Mouse (Mus musculus) cortical plate, adult 2 months (tissue): ENCODE data around the gene Rnps1. TPM values are rescaled to one million over a fixed set of nuclear protein-coding genes. Genes with fewer than 3 reads are reported as not detected.
"Not testable (repeated sequence)": the region's sequence is repeated elsewhere in the genome, so short reads cannot be mapped to it uniquely, and the experiment has no call there.

Experiments used
- H3K27ac ChIP-seq: fragments of 200-500 bp; 2 replicates; pipeline ENCODE4 v1.5.1; 2012; ENCODE audit warnings: low read length, control low read depth, inconsistent platforms; ENCODE audit not compliant: insufficient read depth
- H3K4me1 ChIP-seq: fragments of 200-500 bp; 2 replicates; pipeline ENCODE4 v1.6.1; 2011; ENCODE audit warnings: low read length; ENCODE audit not compliant: control insufficient read depth, insufficient read depth
- H3K4me3 ChIP-seq: fragments of 200-500 bp; 2 replicates; pipeline ENCODE4 v1.5.1; 2011; ENCODE audit warnings: mild to moderate bottlenecking, low read length, control low read depth; ENCODE audit not compliant: insufficient read depth
- CTCF ChIP-seq: fragments of 200-500 bp; IDR thresholded peaks from 2 replicates; pipeline ENCODE4 v1.5.1; 2011; ENCODE audit warnings: mild to moderate bottlenecking, control low read depth, low read length; ENCODE audit not compliant: insufficient read depth; ENCODE audit errors: extremely low read depth
- POLR2A ChIP-seq: fragments of 200-500 bp; IDR thresholded peaks from 2 replicates; pipeline ENCODE4 v1.6.1; 2011; ENCODE audit warnings: mild to moderate bottlenecking, low read length, control low read depth; ENCODE audit not compliant: insufficient read depth; ENCODE audit errors: extremely low read depth
- polyA plus RNA-seq: library from polyadenylated mRNA; depleted of rRNA; stranded (reverse); fragments of >200 nt; gene quantifications from 2 replicates; pipeline ENCODE4 v1.2.3, GENCODE M21; 2012

Gene Rnps1
- polyA plus RNA-seq, 1 experiment: 264 TPM

GRCm38 (mm10) chr17:24449507-24449906, 35.1 kb downstream of the Rnps1 start:
- TF ChIP-seq POLR2A (no peak), CTCF (no peak)

DNA sequence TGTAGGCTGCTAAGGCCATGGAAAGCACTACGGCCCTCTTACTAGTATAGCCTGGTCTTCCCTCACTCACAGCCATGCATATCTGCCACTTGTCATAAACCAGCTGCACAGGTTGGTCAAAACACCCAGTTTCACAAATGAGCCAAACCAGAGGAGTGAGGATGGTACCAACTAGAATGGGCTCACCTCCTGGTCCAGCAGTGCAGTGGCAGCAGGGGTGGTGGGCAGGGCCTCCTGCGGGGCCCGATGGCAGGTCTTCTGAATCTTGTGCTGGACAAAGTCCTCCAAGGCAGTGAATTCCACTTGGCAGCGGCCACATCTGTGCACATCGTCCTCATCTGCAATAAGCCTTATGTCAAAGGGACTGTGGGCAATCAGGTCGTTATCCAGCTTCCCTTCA, 36.9 kb downstream of the Rnps1 start:
- H3K4me1 ChIP-seq: no peaks in the 10 kb centered on the region; the same call in 1 of the 2 replicates
- TF ChIP-seq CTCF: no peak
- no peak for TF ChIP-seq POLR2A
- H3K4me3 ChIP-seq: no peak overlapping the region
- H3K27ac ChIP-seq: no peak overlapping the region

More at GRCm38 (mm10) chr17:24449507-24449906, 35.1 kb downstream of the Rnps1 start:
- H3K4me3 ChIP-seq: no peak overlapping the region
- no peak overlapping the region for H3K27ac ChIP-seq
- H3K4me1 ChIP-seq: no peaks in the 10 kb centered on the region; the same call in 1 of the 2 replicates

DNA sequence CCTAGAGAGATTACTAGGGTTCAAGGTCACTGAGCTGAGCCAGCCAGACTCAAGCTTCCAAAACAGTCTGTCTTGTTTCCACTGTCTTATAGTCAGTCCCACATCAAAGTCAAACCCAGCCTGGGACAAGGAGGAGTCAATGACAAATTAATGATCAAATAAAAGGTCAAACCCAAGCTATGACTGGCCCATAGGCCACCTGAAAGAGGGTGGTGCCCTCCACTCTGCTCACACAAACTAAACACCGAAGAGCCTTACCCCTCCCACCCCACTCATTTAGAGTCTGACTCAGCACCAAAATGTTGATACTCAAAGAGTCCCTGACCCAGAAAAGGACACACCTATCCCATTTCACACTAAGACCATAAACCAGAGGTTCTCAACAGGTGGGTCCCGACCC, 39.0 kb downstream of the Rnps1 start:
- TF ChIP-seq POLR2A (no peak), CTCF (no peak)
- Histone ChIP-seq H3K4me1 (no peaks in the 10 kb centered on the region; the same call in 1 of the 2 replicates), H3K27ac (no peak overlapping the region), H3K4me3 (no peak overlapping the region)

DNA sequence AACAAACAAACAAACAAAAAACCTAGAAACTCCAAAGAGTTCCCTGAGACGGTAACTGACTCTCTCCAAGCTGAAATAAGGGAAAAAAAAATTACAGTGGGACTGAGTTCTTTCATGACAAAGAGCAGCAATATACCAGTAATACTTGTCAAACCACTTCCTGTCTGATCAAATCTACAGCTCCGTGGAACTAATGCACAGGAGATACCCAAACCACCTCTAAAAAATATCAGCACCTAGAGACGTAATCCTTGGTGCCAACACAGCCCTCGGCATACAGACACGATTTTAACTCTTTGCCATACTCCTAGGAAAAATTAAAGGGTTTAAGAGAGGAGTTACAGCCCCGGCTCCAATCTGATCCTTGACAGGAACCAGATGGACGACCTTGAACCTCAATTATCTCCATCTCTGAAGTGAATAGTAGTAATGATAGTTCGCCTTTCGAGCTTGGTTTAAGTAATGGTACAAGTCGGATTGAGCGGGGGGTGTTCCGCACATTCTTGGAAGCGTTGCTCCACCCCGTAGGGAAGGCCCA, 39.9 kb downstream of the Rnps1 start:
- no peaks in the 10 kb centered on the region; the same call in 1 of the 2 replicates for H3K4me1 ChIP-seq
- no peak overlapping the region for H3K27ac ChIP-seq
- TF ChIP-seq POLR2A: no peak
- TF ChIP-seq CTCF: no peak
- H3K4me3 ChIP-seq: peak overlapping the region; percentile 61

- no peaks in the 10 kb centered on the region; the same call in 1 of the 2 replicates for H3K4me1 ChIP-seq
- peak overlapping the region; percentile 61 for H3K27ac ChIP-seq
- peak overlapping the region; percentile 61 for H3K4me3 ChIP-seq
- TF ChIP-seq POLR2A (peak; percentile 88; the same call in 1 of the 2 replicates), CTCF (no peak)
These were observed 40.6 kb downstream of the Rnps1 start for GRCm38 (mm10) chr17:24454756-24455522.

- H3K4me3 ChIP-seq: not testable (repeated sequence)
These were observed 41.3 kb downstream of the Rnps1 start for GRCm38 (mm10) chr17:24455523-24456206.

GRCm38 (mm10) chr17:24461580-24461979, 47.2 kb downstream of the Rnps1 start:
- Histone ChIP-seq H3K27ac (no peak overlapping the region), H3K4me1 (no peaks in the 10 kb centered on the region), H3K4me3 (no peak overlapping the region)
- TF ChIP-seq POLR2A (no peak), CTCF (peak; percentile 33; the same call in 1 of the 2 replicates)

More at GRCm38 (mm10) chr17:24455523-24456206, 41.3 kb downstream of the Rnps1 start:
- not testable (repeated sequence) for H3K27ac ChIP-seq, H3K4me1 ChIP-seq

- no peak overlapping the region for H3K4me3 ChIP-seq
- no peak for TF ChIP-seq POLR2A
- TF ChIP-seq CTCF: no peak
- no peaks in the 10 kb centered on the region for H3K4me1 ChIP-seq
- H3K27ac ChIP-seq: no peak overlapping the region
These were observed 48.6 kb downstream of the Rnps1 start for GRCm38 (mm10) chr17:24462932-24463331.

DNA sequence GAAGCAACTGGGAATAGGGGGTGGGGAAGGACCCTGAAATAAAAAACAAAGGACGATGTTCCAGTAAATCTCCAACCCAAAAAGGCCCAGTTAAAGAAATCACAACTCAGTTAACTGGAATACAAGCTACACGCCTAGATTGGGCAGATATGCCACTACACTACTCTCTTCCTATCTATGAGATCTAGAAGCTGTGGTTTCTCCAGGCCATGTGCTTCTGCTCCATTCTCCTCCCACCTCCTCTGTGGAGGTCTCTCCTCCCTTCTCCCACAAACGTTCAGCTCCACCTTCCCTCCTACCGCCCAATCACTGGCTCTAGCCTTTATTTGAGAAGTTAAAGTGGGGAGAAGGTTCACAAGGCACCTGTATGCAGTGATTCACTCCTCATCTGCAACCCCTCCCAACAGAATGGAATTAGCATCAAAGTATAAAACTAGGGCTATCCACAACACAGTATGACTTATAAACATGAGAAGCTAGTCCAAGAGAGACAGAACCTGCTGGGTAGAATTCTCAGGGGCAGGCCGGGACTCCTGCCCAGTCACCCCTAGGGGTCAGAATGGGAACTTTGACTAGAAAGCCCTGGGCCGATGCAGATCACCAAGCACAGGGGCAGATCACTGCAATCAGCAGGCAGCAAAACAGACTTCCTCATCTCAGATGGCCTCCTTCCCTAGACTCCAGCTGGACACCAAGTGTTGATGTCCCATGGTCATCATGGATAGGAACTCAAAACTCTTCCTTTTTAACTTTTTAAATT, 49.2 kb downstream of the Rnps1 start:
- Histone ChIP-seq H3K4me1 (no peaks in the 10 kb centered on the region), H3K4me3 (no peak overlapping the region), H3K27ac (no peak overlapping the region)
- TF ChIP-seq POLR2A (no peak), CTCF (no peak)
